Mouse (Mus musculus): Measurements from ENCODE around the gene Odf3b. TPM values are rescaled to one million over a fixed set of nuclear protein-coding genes. Genes with fewer than 3 reads are reported as not detected.

Gene Odf3b
- total RNA-seq, 2 experiments from 2014 or later = 4.7 to 14.0 TPM

DNA sequence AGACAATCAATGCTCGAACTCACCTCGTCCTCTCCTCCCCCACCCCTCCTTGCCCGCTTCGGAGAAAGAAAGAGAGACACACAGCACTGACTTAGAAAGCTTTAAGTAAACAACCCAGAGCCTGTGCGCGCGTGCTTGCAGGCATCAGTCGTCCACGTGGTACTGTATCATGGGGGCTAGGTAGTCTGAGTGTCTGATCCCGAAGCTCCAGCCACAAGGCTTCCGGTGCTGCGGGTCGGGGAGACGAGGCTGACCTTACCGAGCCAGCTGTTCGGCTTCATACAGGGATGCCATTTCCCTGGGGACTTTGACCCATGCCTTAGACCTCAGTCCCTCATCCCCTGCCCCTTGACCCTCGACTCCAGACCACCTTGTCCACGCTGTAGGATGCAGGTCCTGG is 1.7 kb downstream of the Odf3b start:
- no peak for ATAC-seq (replicated peaks; ENCODE audit: low FRiP score, low TSS enrichment, poor library complexity, severe bottlenecking)

GRCm38 (mm10) chr15:89376957-89377356 is 2.1 kb downstream of the Odf3b start, which contains the start of gene Tymp:
TSS of gene Tymp (minus strand) at chr15:89377039.
- no peak for ATAC-seq (replicated peaks; ENCODE audit: low FRiP score, low TSS enrichment, poor library complexity, severe bottlenecking)

DNA sequence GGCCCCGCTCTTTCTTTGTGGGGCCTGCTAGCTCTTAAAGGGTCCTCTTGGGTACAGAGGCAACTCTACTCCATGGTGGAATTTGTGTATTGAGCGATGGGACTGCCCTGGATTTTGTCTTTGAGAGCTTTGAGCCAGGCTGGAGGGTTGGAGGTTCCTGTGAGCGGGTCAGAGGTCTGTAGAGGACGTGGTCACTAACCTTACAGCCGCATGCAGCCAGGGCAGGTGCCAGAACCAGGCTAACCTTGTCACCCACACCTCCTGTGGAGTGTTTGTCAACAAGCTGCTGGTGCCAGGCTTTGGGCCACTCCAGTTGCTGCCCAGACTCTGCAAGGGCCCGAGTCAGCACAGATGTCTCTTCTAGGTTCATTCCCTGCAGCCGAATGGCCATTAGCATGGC is 3.0 kb downstream of the Odf3b start:
- no peak for ATAC-seq (replicated peaks; ENCODE audit: low FRiP score, low TSS enrichment, poor library complexity, severe bottlenecking)

DNA sequence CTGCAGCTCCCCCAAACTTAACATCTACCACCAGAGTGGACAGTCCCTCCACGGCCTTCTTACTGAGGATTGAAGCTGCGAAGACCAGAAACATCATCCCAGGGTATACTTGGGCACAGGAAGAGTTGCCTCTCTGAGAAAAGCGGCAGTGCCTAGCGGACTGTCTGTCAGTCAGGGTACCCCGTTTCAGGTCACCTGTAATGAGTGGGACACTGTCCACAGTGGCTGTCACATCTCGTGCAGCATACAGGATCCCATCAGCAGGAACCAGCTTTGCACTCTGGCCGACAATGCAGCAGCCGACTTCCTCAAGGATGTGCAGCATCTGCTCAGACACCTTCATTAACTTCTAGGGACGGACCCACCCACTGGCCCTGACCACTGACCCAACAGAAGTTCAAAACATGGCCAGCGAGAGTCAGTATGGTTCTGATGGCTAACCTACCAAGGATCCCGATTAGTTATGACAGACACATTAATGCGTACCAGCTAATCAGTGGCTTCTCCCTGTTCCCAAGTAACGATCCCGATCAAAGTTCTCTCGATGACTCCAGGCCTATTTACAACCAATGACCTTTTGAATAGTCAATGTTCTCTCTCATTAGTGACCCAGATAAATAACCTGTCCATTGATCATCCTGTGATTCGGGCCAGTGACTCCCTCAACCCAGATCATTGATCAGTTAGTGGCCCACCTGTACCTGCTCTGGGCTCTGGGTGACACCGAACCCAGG is 4.1 kb downstream of the Odf3b start:
- no peak for ATAC-seq (replicated peaks; ENCODE audit: low FRiP score, low TSS enrichment, poor library complexity, severe bottlenecking)

- ATAC-seq (replicated peaks; ENCODE audit: low FRiP score, low TSS enrichment, poor library complexity, severe bottlenecking) = no peak
These were observed 4.7 kb downstream of the Odf3b start for GRCm38 (mm10) chr15:89374340-89374739.

GRCm38 (mm10) chr15:89373762-89374248 is 5.3 kb downstream of the Odf3b start, which contains the start of gene Sco2:
TSS of gene Sco2 (minus strand) at chr15:89373846.
- peak; percentile 34 for ATAC-seq (replicated peaks; ENCODE audit: low FRiP score, low TSS enrichment, poor library complexity, severe bottlenecking)

DNA sequence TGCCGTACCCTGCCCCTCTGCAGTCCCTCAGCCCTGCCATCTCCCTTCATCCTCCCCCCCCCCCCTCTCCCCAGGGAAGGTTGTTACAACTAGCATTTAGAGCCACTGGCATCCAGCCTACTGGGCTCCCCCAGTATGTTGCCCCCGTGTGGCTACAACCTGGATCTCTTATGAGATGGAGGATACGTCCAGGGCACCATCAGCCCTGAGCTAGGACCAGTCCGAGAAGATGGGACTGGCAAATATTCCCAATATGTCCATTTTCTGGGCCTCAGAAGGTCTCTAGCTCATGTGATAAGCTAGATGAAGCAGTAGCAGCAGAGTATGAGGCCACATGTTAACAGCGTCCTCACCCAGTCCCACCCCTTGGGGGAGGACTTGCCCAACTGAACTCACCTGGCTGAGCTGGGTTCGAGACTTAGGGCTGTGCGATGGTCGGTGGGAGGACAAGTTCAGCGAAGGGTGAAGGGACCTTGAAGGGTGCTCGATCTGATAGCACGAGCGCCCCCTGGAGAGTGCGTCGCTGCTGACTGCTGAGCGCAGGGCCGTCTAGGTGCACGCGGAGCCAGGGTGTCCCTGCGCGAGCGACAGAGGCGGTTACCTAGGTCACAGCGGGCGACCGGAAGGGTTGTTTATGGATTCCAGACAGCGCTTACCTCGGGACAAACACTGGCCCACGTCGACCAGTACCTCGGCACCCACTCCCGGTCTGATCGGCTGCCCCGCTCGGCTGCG is 5.9 kb downstream of the Odf3b start:
- peak; percentile 71 for ATAC-seq (replicated peaks; ENCODE audit: low FRiP score, low TSS enrichment, poor library complexity, severe bottlenecking)

DNA sequence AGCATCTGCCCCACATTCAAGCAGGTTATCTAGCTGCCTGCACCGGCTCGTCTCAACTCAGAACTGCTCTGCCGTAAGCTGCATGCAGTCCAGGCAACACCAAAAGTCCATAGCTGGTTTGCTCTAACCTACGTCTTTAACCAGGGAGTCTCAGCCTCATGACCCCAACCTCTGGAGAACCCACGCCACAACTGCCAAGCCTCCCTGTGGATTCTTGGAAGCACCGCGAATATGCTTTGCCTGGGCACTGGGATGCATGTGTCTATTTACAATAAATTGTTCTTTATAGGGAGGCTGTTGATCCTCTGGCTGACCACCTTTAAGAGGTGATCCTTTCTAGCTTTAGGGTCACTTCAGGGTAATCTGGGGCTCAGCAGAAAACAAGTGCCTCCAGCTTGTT is 6.5 kb downstream of the Odf3b start:
- no peak for ATAC-seq (replicated peaks; ENCODE audit: low FRiP score, low TSS enrichment, poor library complexity, severe bottlenecking)

- no peak for ATAC-seq (replicated peaks; ENCODE audit: low FRiP score, low TSS enrichment, poor library complexity, severe bottlenecking)
These were observed 7.0 kb downstream of the Odf3b start for GRCm38 (mm10) chr15:89372068-89372467.

DNA sequence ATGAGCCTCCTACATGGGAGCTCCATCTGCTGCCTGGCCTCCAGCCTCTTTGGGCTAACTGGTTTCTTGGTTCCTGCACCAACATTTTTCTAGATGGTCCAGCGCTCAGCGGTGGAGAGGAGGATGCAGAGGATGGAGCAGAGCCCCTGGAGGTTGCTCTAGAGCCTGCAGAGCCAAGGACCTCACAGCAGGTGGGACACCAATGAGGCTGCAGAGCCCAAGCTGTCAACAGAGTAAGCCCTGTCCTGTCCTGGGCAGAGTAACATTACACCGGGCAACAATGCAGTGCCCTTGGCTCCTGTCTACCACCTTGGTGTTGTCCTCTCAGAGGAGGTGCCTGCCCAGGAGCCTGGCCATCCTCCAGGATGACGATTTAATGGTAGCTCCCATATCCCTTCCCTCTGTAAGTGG is 13.9 kb downstream of the Odf3b start:
- no peak for ATAC-seq (replicated peaks; ENCODE audit: low FRiP score, low TSS enrichment, poor library complexity, severe bottlenecking)

GRCm38 (mm10) chr15:89363051-89363450 is 16.0 kb downstream of the Odf3b start:
- no peak for ATAC-seq (replicated peaks; ENCODE audit: low FRiP score, low TSS enrichment, poor library complexity, severe bottlenecking)

- no peak for ATAC-seq (replicated peaks; ENCODE audit: low FRiP score, low TSS enrichment, poor library complexity, severe bottlenecking)
These were observed 20.3 kb downstream of the Odf3b start for GRCm38 (mm10) chr15:89358784-89359183.

GRCm38 (mm10) chr15:89356372-89356771 is 22.7 kb downstream of the Odf3b start:
- ATAC-seq (replicated peaks; ENCODE audit: low FRiP score, low TSS enrichment, poor library complexity, severe bottlenecking) = peak; percentile 56

DNA sequence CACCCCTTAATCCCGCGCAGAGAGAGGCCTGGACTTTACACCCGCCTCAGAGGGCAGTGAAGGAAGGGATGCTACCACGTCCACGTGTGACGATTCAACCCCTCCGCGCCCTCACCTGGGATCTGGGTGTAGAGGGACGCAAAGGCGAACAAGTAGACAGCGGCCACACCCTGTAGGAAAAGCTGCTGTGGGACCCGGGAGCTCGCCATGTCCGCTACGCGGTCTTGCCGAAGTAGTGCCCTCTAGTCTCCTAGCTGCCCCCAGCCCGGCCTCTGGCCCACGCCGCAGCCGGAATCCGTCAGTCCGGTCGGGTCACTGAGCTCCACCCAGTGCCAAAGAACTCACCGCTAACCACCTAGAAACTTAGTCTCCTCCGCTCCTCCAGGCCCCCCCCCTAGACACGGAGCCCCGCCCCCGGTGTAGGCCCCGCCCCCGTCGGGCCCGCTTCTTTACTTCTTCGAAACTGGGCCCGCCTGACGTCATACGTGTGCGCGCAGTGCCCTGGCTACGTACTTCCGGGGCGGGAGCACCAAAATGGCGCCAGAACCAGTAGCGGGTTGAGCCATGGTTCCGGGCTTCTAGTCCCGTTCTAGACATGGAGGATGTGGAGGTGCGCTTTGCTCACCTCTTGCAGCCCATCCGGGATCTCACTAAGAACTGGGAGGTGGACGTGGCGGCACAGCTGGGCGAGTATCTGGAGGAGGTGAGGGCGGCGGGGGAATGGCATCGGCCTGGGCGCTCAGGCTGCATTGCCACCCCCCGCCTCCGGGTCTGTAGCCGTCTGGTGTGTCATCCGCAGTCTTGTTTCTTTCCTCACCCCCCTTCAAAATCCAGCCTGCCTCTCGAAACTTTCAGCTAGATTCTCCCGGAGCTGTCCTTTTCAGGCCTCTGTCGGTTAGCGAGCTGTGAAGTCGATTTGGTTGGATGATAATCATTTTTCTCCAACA is 23.6 kb downstream of the Odf3b start, which contains the start of the genes Lmf2 and Ncaph2:
Gene Lmf2 (minus strand): TSS at position 419 of the 947 bp plus-strand sequence.
Gene Ncaph2 (plus strand): TSS at position 479 of the 947 bp plus-strand sequence.
- ATAC-seq (replicated peaks; ENCODE audit: low FRiP score, low TSS enrichment, poor library complexity, severe bottlenecking) = peak; percentile 74

- ATAC-seq (replicated peaks; ENCODE audit: low FRiP score, low TSS enrichment, poor library complexity, severe bottlenecking) = no peak
These were observed 24.6 kb downstream of the Odf3b start for GRCm38 (mm10) chr15:89354455-89354854.

DNA sequence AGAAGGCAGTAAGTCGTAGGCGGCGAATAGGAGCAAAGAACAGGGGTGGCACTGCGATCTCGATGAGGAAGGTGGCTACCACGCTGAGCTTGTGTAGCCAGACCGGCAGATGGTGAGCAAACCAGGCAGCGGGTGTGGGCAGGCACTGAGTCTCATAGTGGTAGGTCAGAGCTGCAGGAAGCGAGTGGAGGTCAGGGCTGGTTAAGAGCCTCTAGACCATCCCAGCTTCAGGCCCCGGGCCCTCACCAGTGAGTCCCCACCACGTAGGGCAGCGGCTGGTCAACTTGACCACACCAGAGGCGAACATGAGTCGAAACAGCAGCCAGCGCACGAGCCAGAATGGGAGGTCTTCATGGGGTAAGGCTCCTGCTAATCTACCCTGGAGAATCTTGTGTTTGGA is 25.2 kb downstream of the Odf3b start:
- ATAC-seq (replicated peaks; ENCODE audit: low FRiP score, low TSS enrichment, poor library complexity, severe bottlenecking) = no peak

GRCm38 (mm10) chr15:89352795-89353194 is 26.3 kb downstream of the Odf3b start:
- no peak for ATAC-seq (replicated peaks; ENCODE audit: low FRiP score, low TSS enrichment, poor library complexity, severe bottlenecking)

DNA sequence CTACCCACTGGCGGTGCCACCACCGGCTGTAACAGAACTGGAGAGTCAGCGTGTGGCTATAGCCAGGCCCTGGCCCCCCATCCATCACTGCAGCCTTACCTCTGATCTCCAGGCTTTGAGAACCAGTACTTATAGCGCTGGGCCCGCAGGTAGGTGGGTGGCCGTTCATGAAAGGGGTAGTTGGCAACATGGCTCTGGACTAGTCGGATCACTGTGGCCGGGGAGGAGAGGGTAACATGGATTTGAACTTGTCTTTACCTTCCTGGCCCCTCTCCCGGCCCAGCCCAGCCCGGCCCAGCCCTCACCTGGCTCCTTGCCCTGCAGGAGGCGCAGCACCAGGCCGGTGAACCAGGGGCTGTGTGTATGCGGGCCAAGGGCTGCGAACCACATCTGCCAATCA is 27.0 kb downstream of the Odf3b start:
- no peak for ATAC-seq (replicated peaks; ENCODE audit: low FRiP score, low TSS enrichment, poor library complexity, severe bottlenecking)

GRCm38 (mm10) chr15:89351302-89351701 is 27.8 kb downstream of the Odf3b start:
- ATAC-seq (replicated peaks; ENCODE audit: low FRiP score, low TSS enrichment, poor library complexity, severe bottlenecking) = no peak
